Mouse (Mus musculus): ENCODE results near the gene Ranbp9. TPM values are rescaled to one million over a fixed set of nuclear protein-coding genes. Genes with fewer than 3 reads are reported as not detected.

Gene Ranbp9
- total RNA-seq, 2 experiments from 2014 or later: 84.1 to 87.9 TPM

GRCm38 (mm10) chr13:43499731-43500482, 18.8 kb upstream of the Ranbp9 start:
- no peak for DNase-seq (ENCODE audit: low spot score in 2 of 2)
- intact Hi-C loops (cut with DNase I): no loop called here

- intact Hi-C loops (cut with DNase I): no loop called here
- DNase-seq (ENCODE audit: low spot score in 2 of 2): peak; percentile 63 to 90
Observed at GRCm38 (mm10) chr13:43498849-43499248, 17.8 kb upstream of the Ranbp9 start.

GRCm38 (mm10) chr13:43497769-43498168, 16.7 kb upstream of the Ranbp9 start:
- intact Hi-C loops (cut with DNase I): no loop called here
- no peak for DNase-seq (ENCODE audit: low spot score in 2 of 2)

GRCm38 (mm10) chr13:43496660-43497059, 15.6 kb upstream of the Ranbp9 start:
- intact Hi-C loops (cut with DNase I): no loop called here
- peak in 1 of 2 experiments; percentile 56 for DNase-seq (ENCODE audit: low spot score in 2 of 2)

DNA sequence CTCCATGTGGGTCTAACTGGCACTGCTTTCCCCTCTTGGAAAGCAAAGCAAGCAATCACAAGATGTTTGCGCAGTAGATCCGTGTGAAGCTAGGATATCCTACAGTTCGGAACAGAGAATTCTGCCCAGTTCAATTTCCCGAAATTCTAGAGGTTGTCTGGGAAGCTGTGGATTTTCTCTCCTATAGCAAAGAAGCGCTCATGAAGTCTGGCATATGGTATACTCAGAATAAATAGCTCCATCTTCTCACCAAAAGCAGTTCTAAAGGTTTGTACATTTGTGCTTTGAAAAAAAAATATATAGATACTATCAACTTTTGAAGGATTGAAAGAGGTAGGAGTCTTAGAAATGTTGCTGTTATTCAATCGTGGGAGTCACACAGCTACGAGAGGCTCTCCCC, 14.6 kb upstream of the Ranbp9 start:
- DNase-seq (ENCODE audit: low spot score in 2 of 2): peak in 1 of 2 experiments; percentile 54
- intact Hi-C loops (cut with DNase I): no loop called here

DNA sequence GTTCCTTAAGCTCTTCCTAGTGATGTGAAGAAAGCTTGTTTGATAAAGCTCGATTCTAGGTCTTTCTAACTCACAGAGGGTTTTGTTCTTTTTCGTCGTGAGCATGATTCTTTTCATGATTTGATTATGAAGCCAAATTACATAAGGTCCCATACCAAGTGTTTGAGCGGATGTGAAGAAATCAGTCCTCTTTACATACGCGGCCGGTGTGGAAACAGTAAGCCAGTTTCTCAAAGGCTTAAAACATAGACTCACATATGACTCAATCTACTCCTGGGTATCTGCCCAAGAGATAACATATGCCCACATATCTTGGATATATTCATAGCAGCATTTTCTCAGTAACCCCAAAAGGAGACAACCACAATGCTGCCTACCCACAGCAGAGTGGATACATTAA, 12.6 kb upstream of the Ranbp9 start:
- peak in 1 of 2 experiments; percentile 33 for DNase-seq (ENCODE audit: low spot score in 2 of 2)
- intact Hi-C loops (cut with DNase I): no loop called here

DNA sequence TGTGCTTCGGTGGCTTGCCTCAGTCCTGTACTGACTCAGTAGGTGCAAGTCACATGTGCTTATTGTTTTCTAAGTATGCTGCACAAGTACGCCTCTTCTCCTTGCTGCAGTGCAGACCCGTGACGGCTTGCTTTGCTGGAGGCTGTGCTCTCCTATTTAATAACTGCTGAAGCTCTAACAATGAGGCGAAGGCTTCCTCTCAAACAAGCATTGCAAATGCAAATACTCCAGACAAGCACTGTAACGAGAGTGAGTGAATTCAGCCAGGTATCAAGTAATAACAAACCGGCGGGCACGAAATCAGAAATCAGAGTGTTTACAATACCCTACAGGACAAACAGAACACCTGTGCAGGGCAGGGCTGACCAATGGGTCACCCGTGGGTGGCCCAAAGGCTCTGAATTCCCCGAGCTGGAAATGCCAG, 12.0 kb upstream of the Ranbp9 start:
- intact Hi-C loops (cut with DNase I): no loop called here
- peak; percentile 34 to 37 for DNase-seq (ENCODE audit: low spot score in 2 of 2)

- intact Hi-C loops (cut with DNase I): no loop called here
- no peak for DNase-seq (ENCODE audit: low spot score in 2 of 2)
Observed at GRCm38 (mm10) chr13:43486501-43487213, 5.6 kb upstream of the Ranbp9 start.

GRCm38 (mm10) chr13:43485278-43485976, 4.3 kb upstream of the Ranbp9 start:
- intact Hi-C loops (cut with DNase I): no loop called here
- DNase-seq (ENCODE audit: low spot score in 2 of 2): no peak

GRCm38 (mm10) chr13:43482782-43483181, 1.7 kb upstream of the Ranbp9 start:
- DNase-seq (ENCODE audit: low spot score in 2 of 2): no peak
- intact Hi-C loops (cut with DNase I): loop anchor here (5.0 kb wide), 2 partner anchors 50 to 65 kb away; no protein-coding TSS in a partner anchor

DNA sequence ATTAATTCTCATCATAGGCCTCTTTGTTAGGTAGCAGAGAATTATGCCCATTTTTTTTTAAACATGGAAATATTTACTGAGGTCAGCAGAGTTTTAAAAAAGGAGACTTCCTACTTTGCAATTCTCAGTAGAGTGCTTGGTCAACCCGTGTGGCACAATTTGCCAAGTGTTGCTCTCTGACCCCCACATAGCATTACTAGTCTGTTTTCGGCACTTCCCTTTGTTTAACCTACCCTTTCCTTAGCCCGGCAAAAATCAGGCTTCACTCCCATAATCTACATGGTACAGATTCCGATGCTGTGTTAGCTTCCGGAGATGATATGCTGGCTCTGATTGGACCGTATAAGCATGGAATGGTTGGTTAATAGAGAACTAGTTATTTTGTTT, 770 bp upstream of the Ranbp9 start:
- no peak for DNase-seq (ENCODE audit: low spot score in 2 of 2)
- intact Hi-C loops (cut with DNase I): loop anchor here (5.0 kb wide), 2 partner anchors 50 to 65 kb away; no protein-coding TSS in a partner anchor

GRCm38 (mm10) chr13:43480595-43480956, 506 bp downstream of the Ranbp9 start:
- intact Hi-C loops (cut with DNase I): loop anchor here (5.0 kb wide), 2 partner anchors 52 to 67 kb away; no protein-coding TSS in a partner anchor
- no peak for DNase-seq (ENCODE audit: low spot score in 2 of 2)

DNA sequence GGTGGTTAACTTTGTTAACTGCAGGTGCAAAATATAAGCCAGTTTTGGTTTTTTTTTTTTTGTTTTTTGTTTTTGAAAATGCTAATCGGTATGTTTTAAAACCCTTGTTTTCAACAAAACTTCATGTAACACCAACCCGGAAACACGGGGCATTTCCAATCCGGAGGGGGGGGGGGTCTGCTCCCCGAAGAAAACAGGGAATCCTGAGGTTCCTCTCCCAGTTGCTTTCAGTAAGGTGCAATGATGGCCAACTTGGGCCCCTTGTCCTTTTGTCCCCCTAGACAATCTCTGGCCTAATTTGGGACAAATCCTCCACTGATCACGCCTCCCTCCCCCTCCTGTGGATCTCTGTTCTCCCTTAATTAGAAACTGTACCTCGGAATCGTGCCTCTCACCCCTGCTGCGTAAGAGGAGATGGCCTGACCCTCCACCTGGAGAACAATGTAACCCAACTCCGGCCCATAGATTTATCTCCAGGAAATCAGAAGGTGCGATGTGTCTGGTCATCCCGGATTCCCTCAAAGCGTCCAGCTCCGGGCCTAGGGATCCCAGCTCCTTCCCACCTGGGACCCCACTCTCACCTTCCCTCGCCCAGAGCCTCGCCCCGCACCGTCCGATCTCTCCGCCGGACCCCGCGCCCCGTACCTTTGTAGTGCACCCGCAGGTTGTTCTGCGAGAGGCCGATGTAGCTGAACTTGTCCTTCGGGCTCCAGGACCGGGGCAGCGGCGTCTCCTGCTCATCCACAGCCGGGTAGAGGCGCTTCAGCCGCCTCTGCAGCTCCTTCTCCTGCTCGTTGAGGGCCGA, 1.1 kb downstream of the Ranbp9 start:
- intact Hi-C loops (cut with DNase I): loop anchor here (5.0 kb wide), 3 partner anchors 52 to 78 kb away; no protein-coding TSS in a partner anchor
- DNase-seq (ENCODE audit: low spot score in 2 of 2): no peak

GRCm38 (mm10) chr13:43479024-43479705, 1.9 kb downstream of the Ranbp9 start:
- no peak for DNase-seq (ENCODE audit: low spot score in 2 of 2)
- intact Hi-C loops (cut with DNase I): loop anchor here (5.0 kb wide), 1 partner anchor 77 kb away; no protein-coding TSS in a partner anchor

DNA sequence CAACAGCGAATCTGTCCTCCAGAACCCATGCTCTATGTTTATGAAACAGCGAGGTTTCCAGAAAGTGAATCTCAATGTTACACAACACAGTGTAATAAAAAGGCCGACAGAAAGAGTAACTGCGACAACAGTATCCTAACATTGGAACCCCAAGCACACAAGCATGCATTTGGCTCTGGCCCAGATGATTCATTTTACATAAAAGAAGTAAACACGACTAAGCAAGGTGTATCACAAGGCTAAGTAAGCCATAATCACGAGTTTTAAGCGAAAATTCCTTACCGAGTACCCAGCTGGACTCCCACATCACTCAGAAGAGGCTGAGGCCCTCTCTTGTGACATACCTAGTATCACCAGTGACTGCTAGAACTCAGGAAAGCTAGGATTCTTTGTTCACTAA, 2.5 kb downstream of the Ranbp9 start:
- intact Hi-C loops (cut with DNase I): loop anchor here (5.0 kb wide), 1 partner anchor 76 kb away; no protein-coding TSS in a partner anchor

GRCm38 (mm10) chr13:43477098-43477697, 3.9 kb downstream of the Ranbp9 start:
- no peak for DNase-seq (ENCODE audit: low spot score in 2 of 2)
- intact Hi-C loops (cut with DNase I): loop anchor here (5.0 kb wide), 1 partner anchor 75 kb away; no protein-coding TSS in a partner anchor

More for the DNA sequence above, 2.5 kb downstream of the Ranbp9 start:
- peak in 1 of 2 experiments; percentile 36 for DNase-seq (ENCODE audit: low spot score in 2 of 2)

DNA sequence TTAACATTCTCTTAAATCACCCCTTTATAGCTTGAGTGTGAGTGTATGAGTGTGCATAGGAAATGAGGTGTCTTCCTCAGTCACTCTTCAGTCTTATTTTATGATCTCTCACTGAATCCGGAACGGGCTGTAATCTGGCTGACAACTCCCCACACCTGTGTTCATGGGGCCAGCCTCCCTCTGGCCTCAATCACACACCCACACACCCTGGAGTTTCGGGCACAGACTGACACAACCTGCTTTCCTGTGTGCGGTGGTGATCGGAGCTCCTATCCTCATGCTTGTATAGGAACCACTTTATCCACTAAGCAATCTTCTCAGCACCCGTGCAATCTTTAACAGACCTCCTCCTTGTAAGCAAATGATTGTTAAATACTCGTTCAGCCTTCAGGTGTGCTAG, 4.9 kb downstream of the Ranbp9 start:
- no peak for DNase-seq (ENCODE audit: low spot score in 2 of 2)
- intact Hi-C loops (cut with DNase I): loop anchor here (5.0 kb wide), 1 partner anchor 74 kb away; no protein-coding TSS in a partner anchor

- no peak for DNase-seq (ENCODE audit: low spot score in 2 of 2)
- intact Hi-C loops (cut with DNase I): loop anchor here (5.0 kb wide), 1 partner anchor 72 kb away; no protein-coding TSS in a partner anchor
Observed at GRCm38 (mm10) chr13:43474722-43475121, 6.4 kb downstream of the Ranbp9 start.

Data from left cerebral cortex, postnatal 14 days (tissue).